Mouse (Mus musculus): Measurements from ENCODE around the gene Mpp3. TPM values are rescaled to one million over a fixed set of nuclear protein-coding genes. Genes with fewer than 3 reads are reported as not detected.
"Not testable (repeated sequence)": the region's sequence is repeated elsewhere in the genome, so short reads cannot be mapped to it uniquely, and the experiment has no call there.

Mpp3 gene
- polyA plus RNA-seq, 1 experiment from 2014 or later = 16.1 TPM

DNA sequence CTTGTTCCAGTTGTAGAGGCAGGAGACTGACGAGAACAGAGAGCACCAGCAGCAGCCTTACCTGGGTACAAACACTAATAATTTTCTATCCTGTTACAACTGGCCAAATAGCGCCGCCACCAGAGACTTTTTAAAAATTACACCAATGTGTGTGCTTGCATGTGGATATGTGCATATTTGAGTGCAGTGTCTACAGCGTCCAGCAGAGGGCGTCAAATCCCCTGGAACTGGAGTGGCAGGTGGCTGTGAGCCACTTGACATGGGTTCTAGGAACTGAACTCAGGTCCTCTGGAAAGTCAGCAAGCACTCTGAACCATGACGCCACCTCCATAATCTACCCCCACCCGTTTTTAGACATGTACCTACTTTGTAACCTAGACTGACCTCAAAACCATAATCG lies 24.0 kb downstream of the Mpp3 start:
- DNase-seq (ENCODE audit: extremely low spot score, low spot score) = no peak
- Histone ChIP-seq H3K27me3 (ENCODE audit: poor library complexity, severe bottlenecking) (no peaks in the 10 kb centered on the region), H3K9me3 (no peaks in the 10 kb centered on the region), H3K27ac (no peak overlapping the region), H3K4me3 (no peak overlapping the region), H3K36me3 (replicated peaks) (peaks cover 85% of the 10 kb centered on the region), H3K4me1 (peaks cover 17% of the 10 kb centered on the region)
- 90% methylated on average over 8 of the region's 8 CpGs for WGBS

DNA sequence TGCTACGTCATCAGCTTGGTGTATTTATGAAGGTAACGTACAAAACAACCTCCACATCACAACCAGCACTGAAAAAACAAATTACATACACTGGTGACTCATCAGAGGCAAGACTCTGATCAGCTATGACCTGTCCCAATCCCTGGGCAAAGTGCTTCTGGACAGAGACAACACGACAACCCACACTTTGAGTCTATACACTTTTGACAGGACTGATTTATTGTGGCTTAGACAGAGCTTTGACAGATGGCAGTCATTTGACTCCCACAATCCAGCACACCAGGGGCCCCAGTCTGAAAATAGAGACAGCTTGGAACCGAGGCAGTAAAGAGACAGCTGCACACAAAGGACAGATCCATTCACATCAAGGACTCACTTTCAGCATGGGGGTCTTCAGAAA lies 28.8 kb downstream of the Mpp3 start:
- WGBS = 72% methylated on average over 4 of the region's 4 CpGs
- peaks cover 43% of the 10 kb centered on the region for H3K36me3 ChIP-seq (replicated peaks)
- DNase-seq (ENCODE audit: extremely low spot score, low spot score) = no peak
- no peaks in the 10 kb centered on the region for H3K9me3 ChIP-seq
- peaks cover 8% of the 10 kb centered on the region; the same call in 1 of the 2 replicates for H3K4me1 ChIP-seq
- no peak overlapping the region for H3K4me3 ChIP-seq
- H3K27me3 ChIP-seq (ENCODE audit: poor library complexity, severe bottlenecking) = no peaks in the 10 kb centered on the region
- no peak overlapping the region for H3K27ac ChIP-seq

DNA sequence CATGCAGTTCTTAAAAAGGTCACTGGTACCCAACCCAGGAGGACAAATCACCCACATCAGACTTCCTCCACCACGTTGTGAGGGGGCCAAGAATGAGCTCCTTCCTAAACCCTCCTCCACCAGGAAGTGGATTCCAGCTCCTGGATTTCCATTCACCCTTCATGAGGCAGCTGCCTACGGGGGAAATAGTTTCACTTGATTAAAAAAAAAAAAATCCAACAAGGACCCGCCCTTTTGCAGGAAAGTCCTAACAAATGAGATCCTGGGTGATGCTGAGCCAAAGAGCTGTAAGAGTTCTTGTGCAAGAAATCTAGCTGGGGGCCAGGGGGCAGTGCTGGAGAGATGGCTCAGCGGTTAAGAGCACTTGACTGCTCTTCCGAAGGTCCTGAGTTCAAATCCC lies 30.0 kb downstream of the Mpp3 start:
- Histone ChIP-seq H3K4me3 (no peak overlapping the region), H3K4me1 (peaks cover 8% of the 10 kb centered on the region; the same call in 1 of the 2 replicates), H3K27ac (no peak overlapping the region), H3K27me3 (ENCODE audit: poor library complexity, severe bottlenecking) (no peaks in the 10 kb centered on the region), H3K36me3 (replicated peaks) (peaks cover 31% of the 10 kb centered on the region), H3K9me3 (no peaks in the 10 kb centered on the region)
- 61% methylated on average over 5 of the region's 5 CpGs for WGBS
- no peak for DNase-seq (ENCODE audit: extremely low spot score, low spot score)

- DNase-seq (ENCODE audit: extremely low spot score, low spot score) = no peak
- Histone ChIP-seq H3K4me1 (peaks cover 8% of the 10 kb centered on the region; the same call in 1 of the 2 replicates), H3K9me3 (no peaks in the 10 kb centered on the region), H3K27ac (no peak overlapping the region), H3K4me3 (no peak overlapping the region), H3K36me3 (replicated peaks) (peaks cover 13% of the 10 kb centered on the region), H3K27me3 (ENCODE audit: poor library complexity, severe bottlenecking) (no peaks in the 10 kb centered on the region)
- 92% methylated on average over 7 of the region's 7 CpGs for WGBS
These were observed 32.3 kb downstream of the Mpp3 start for GRCm38 (mm10) chr11:101995938-101996337.

DNA sequence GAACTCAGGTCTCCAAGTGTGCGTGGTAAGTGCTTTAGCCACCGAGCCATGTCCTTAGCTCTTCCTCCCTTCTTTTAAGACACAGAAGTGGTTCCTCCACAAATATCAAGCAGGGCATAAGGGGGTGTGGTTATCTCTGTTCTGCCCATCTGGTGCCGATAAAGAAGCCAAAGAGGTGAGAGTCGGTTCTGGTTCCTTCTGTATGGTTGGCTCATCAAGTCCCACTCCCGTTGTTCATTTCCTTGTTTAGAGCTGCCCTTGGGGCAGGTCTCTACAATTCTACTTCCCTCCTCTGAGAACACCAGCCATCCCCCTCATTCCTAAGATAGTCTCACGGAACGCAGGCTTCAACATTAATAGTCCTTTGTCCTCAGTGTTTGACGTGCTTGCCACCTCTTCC lies 34.2 kb downstream of the Mpp3 start:
- no peak overlapping the region for H3K27ac ChIP-seq
- no peak for DNase-seq (ENCODE audit: extremely low spot score, low spot score)
- 72% methylated on average over 8 of the region's 8 CpGs for WGBS
- H3K36me3 ChIP-seq (replicated peaks) = peaks cover 5% of the 10 kb centered on the region; the same call in 1 of the 2 replicates
- H3K4me1 ChIP-seq = 0 out of 2 replicates have a peak, but pooled peaks cover 4% of the 10 kb centered on the region
- H3K4me3 ChIP-seq = no peak overlapping the region
- no peaks in the 10 kb centered on the region for H3K9me3 ChIP-seq
- no peaks in the 10 kb centered on the region for H3K27me3 ChIP-seq (ENCODE audit: poor library complexity, severe bottlenecking)

GRCm38 (mm10) chr11:101992411-101992810 lies 35.9 kb downstream of the Mpp3 start:
- H3K36me3 ChIP-seq (replicated peaks) = peaks cover 4% of the 10 kb centered on the region; the same call in 1 of the 2 replicates
- H3K4me3 ChIP-seq = no peak overlapping the region
- DNase-seq (ENCODE audit: extremely low spot score, low spot score) = no peak
- WGBS = 89% methylated on average over 7 of the region's 7 CpGs
- peaks cover 14% of the 10 kb centered on the region for H3K27me3 ChIP-seq (ENCODE audit: poor library complexity, severe bottlenecking)
- no peaks in the 10 kb centered on the region for H3K9me3 ChIP-seq
- H3K27ac ChIP-seq = no peak overlapping the region
- 0 out of 2 replicates have a peak, but pooled peaks cover 9% of the 10 kb centered on the region for H3K4me1 ChIP-seq

GRCm38 (mm10) chr11:101991813-101992212 lies 36.4 kb downstream of the Mpp3 start:
- Histone ChIP-seq H3K4me1 (0 out of 2 replicates have a peak, but pooled peaks cover 9% of the 10 kb centered on the region), H3K36me3 (replicated peaks) (0 out of 2 replicates have a peak, but pooled peaks cover under 1% of the 10 kb centered on the region), H3K27me3 (ENCODE audit: poor library complexity, severe bottlenecking) (peaks cover 20% of the 10 kb centered on the region), H3K9me3 (no peaks in the 10 kb centered on the region), H3K27ac (no peak overlapping the region), H3K4me3 (no peak overlapping the region)
- WGBS = 80% methylated on average over 3 of the region's 3 CpGs
- DNase-seq (ENCODE audit: extremely low spot score, low spot score) = no peak

- Histone ChIP-seq H3K4me1 (0 out of 2 replicates have a peak, but pooled peaks cover 9% of the 10 kb centered on the region), H3K27me3 (ENCODE audit: poor library complexity, severe bottlenecking) (peaks cover 32% of the 10 kb centered on the region), H3K36me3 (replicated peaks) (no peaks in the 10 kb centered on the region), H3K27ac (no peak overlapping the region), H3K4me3 (no peak overlapping the region), H3K9me3 (no peaks in the 10 kb centered on the region)
- DNase-seq (ENCODE audit: extremely low spot score, low spot score) = no peak
- 89% methylated on average over 3 of the region's 3 CpGs for WGBS
These were observed 38.0 kb downstream of the Mpp3 start for GRCm38 (mm10) chr11:101990244-101990643.

- DNase-seq (ENCODE audit: extremely low spot score, low spot score) = no peak
- no peaks in the 10 kb centered on the region for H3K36me3 ChIP-seq (replicated peaks)
- peaks cover 35% of the 10 kb centered on the region for H3K4me1 ChIP-seq
- H3K27ac ChIP-seq = no peak within 1 kb of the TSS
- no peaks in the 10 kb centered on the region for H3K9me3 ChIP-seq
- H3K27me3 ChIP-seq (ENCODE audit: poor library complexity, severe bottlenecking) = peaks cover 44% of the 10 kb centered on the region
- WGBS = 81% methylated on average over 3 of the region's 3 CpGs
- no peak within 1 kb of the TSS for H3K4me3 ChIP-seq
These were observed 41.3 kb downstream of the Mpp3 start, which contains the start of gene Dusp3 for GRCm38 (mm10) chr11:101986913-101987312. Gene Dusp3 (minus strand): TSS chr11:101987013.

- Histone ChIP-seq H3K9me3 (no peaks in the 10 kb centered on the region), H3K27me3 (ENCODE audit: poor library complexity, severe bottlenecking) (peaks cover 44% of the 10 kb centered on the region), H3K27ac (no peak overlapping the region), H3K36me3 (replicated peaks) (0 out of 2 replicates have a peak, but pooled peaks cover 3% of the 10 kb centered on the region), H3K4me1 (peaks cover 39% of the 10 kb centered on the region), H3K4me3 (no peak overlapping the region)
- peak; percentile 83 for DNase-seq (ENCODE audit: extremely low spot score, low spot score)
- WGBS = 12% methylated on average over 10 of the region's 10 CpGs
These were observed 42.3 kb downstream of the Mpp3 start for GRCm38 (mm10) chr11:101985990-101986389.

GRCm38 (mm10) chr11:101985450-101985849 lies 42.8 kb downstream of the Mpp3 start:
- H3K36me3 ChIP-seq (replicated peaks); H3K4me3 ChIP-seq; H3K9me3 ChIP-seq; DNase-seq (ENCODE audit: extremely low spot score, low spot score); H3K27ac ChIP-seq: not testable (repeated sequence)
- H3K4me1 ChIP-seq = peaks cover 44% of the 10 kb centered on the region
- WGBS = 72% methylated on average over 6 of the region's 6 CpGs
- peaks cover 44% of the 10 kb centered on the region for H3K27me3 ChIP-seq (ENCODE audit: poor library complexity, severe bottlenecking)

GRCm38 (mm10) chr11:101984054-101985025 lies 43.9 kb downstream of the Mpp3 start, which contains the start of gene Cfap97d1:
Gene Cfap97d1 (plus strand): TSS chr11:101984279.
- peak; percentile 93 for DNase-seq (ENCODE audit: extremely low spot score, low spot score)
- Histone ChIP-seq H3K27me3 (ENCODE audit: poor library complexity, severe bottlenecking) (peaks cover 44% of the 10 kb centered on the region), H3K36me3 (replicated peaks) (peaks cover 10% of the 10 kb centered on the region; the same call in 1 of the 2 replicates), H3K4me1 (peaks cover 45% of the 10 kb centered on the region), H3K4me3 (peak within 1 kb of the TSS; percentile 78), H3K27ac (peak within 1 kb of the TSS; percentile 88), H3K9me3 (no peaks in the 10 kb centered on the region)
- WGBS = 1% methylated on average over 71 of the region's 71 CpGs
